Mouse (Mus musculus) CD8-positive naive resting alpha-beta T cell, adult 2 months (primary cell): ENCODE results near the gene Col4a3bp.

ENCODE experiments used
- DNase-seq, 2 experiments: peaks; one replicate each; pipeline ENCODE4 v3.0.0; 2022; ENCODE audit warnings: low read depth in 2 of 2, low spot score in 2 of 2

Gene Col4a3bp

GRCm38 (mm10) chr13:96541381-96541780 lies 1.0 kb upstream of the Col4a3bp start:
- DNase-seq = no peak

GRCm38 (mm10) chr13:96542901-96543891 lies 778 bp downstream of the Col4a3bp start:
- DNase-seq = peak in 1 of 2 experiments; percentile 57

GRCm38 (mm10) chr13:96544506-96544905 lies 2.1 kb downstream of the Col4a3bp start:
- DNase-seq = no peak

DNA sequence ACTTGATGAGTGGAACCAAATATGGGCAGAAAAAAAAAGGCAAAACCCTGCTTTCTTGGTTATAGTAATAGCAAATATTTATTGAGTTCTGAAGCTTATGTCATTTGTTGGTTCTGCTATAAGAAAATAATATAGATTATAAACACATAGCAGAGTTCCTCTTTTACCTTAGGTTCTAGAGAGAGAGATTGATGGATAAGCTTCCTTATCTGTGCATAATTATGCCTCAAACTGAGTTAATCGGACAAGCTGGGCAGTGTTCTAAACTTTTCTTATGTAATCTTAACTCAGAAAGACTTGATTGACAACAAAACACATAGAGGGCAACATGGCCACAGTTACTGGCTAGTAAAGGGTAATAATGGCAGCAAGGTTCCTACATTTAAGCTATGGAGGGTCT lies 4.8 kb downstream of the Col4a3bp start:
- no peak for DNase-seq

DNA sequence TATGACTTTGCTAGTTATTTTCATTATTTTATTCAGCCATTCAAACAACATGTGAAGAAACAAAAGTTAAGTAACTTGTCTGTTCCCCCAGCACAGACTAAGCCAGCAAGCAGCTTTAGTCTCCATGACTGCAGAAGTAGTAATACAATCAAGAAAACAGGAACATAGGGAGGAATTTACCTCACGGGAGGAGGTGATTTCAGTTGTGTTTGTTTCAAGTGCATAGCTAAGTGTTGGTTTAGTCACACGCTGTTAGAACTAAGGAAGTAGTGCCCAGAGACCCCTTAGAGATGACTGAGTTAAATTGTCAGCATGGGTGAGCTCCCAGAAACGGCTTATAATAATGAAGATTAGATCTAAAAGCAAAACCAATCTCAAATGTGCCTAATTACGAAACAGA lies 5.5 kb downstream of the Col4a3bp start:
- DNase-seq = no peak

- DNase-seq = no peak
Measured at GRCm38 (mm10) chr13:96555099-96555498, 12.7 kb downstream of the Col4a3bp start.

DNA sequence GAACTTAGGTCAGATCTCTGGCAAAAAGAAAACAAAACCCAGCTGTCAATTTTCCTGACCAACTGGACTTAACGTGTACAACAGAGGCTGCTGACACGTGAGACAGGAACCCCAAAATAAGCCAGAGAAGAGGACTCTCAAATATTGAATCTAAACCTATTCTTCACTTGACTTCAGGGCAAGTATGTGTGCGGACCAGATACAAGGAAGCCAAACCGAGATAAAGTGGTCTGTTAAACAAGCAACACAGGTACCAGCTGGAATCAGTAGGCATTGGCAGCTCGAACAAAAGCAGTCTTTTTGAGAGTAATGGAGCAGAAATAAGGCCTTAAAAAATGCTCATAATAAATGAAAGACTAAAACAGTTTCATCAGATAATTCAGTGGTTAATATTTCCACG lies 25.6 kb downstream of the Col4a3bp start:
- DNase-seq = no peak

- no peak for DNase-seq
Measured at GRCm38 (mm10) chr13:96570313-96571015, 28.0 kb downstream of the Col4a3bp start.

DNA sequence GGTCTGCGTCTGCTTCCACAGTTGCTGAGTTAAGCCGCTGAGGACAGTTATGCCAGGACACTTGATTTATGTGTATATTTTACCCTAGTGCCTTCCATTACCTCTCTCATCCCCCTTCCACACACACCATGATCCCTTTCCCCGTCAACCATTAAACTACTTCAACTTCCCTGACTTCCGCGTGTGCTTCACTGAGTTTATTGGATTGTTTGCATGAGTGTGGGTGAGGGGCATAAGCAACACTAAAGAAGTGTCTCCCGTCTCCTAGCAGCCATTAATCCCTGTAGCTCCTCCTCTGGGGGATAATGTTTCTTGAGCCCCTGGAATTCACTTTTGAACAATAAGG lies 28.6 kb downstream of the Col4a3bp start:
- DNase-seq = no peak

- DNase-seq = no peak
Measured at GRCm38 (mm10) chr13:96574170-96574569, 31.8 kb downstream of the Col4a3bp start.

DNA sequence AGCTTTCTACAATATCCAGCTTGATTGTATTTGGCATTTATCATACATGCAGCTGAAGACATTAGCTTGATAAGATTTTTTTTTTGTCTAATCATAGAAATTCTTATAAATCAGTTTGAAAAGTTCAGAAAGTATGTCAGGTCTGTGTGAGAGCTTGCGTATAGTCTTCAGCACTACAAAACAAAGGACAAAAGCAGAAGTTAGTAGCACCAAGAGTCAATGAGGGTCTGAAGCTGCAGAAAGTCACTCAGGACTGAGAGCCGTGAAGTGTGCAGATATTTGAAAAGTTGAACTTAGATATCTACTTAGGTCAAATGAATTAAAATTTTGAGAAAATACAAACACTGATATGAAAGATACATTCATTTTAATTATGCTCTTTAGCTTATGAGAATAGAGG lies 36.7 kb downstream of the Col4a3bp start:
- no peak for DNase-seq

- no peak for DNase-seq
Measured at GRCm38 (mm10) chr13:96579979-96580378, 37.6 kb downstream of the Col4a3bp start.

- DNase-seq = no peak
Measured at GRCm38 (mm10) chr13:96584201-96584600, 41.8 kb downstream of the Col4a3bp start.

- no peak for DNase-seq
Measured at GRCm38 (mm10) chr13:96586540-96586939, 44.1 kb downstream of the Col4a3bp start.

DNA sequence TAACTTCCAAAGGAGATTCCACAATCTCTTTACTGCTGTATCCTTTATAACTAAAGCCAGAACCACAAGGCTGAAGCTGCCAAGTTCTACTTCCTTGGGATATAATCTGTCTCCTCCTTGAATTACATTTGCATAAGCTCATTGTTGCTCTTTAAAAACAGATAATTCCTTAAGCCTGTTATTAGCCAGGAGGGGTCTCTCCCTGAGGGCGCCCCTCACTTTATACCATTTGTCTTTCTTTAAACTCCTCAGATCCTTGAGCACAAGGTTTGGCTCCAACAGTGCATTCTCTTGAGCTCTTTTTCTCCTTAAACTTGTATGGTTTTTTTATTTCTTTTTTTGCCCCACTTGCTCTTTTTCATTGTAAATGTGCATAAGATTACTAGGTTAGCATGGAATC lies 46.2 kb downstream of the Col4a3bp start:
- DNase-seq = no peak

- peak in 1 of 2 experiments; percentile 8 for DNase-seq
Measured at GRCm38 (mm10) chr13:96593621-96594020, 51.2 kb downstream of the Col4a3bp start.

DNA sequence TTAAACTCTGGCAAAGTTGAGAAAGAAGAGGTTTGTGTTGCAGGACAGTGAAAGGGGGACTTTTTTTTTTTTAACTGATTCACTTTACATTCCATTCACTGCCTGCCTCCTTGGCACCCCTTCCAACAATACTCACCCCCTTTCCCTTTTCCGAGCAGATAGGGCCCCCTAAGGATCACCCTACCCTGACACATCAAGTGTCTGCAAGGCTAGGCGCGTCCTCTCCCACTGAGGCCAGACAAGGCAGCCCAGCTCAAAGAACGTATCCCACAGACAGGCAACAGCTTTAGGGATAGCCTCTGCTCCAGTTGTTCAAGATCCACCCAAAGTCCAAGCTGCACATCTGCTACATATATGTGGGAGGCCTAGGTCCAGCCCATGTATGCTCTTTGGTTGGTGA lies 51.7 kb downstream of the Col4a3bp start:
- no peak for DNase-seq

DNA sequence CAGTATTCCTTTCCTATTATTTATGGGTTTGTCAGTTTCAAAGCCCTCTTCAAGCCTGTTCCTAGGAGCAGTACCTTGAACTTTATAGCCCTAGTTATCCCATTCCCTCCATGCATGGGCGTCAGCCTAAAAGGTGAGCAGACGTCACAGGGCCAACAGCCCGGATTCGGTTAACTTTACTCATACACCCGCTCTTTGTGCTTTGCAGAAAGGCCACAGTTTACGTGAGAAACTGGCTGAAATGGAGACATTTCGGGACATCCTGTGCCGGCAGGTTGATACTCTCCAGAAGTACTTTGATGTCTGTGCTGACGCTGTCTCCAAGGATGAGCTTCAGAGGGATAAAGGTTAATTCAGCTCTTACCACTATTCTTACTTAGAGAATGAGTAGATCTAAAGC lies 56.8 kb downstream of the Col4a3bp start:
- DNase-seq = no peak

DNA sequence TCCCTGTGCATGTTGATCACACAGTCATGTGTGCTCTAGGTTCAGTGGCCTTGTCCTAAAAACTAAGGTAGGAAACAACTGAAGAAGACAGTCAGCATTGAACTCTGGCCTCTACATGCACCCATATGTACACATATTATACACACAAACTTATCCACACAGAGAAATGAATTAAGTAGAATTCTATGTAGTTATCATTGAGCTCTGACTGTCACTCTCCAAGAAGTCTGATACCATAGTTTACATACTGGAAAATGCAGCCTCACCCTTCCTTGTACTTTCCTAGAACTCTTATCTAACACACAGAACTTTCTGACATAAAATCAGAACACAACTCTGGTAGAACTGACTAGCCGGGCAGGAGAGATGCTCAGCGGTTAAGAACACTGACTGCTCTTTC lies 61.8 kb downstream of the Col4a3bp start:
- no peak for DNase-seq

DNA sequence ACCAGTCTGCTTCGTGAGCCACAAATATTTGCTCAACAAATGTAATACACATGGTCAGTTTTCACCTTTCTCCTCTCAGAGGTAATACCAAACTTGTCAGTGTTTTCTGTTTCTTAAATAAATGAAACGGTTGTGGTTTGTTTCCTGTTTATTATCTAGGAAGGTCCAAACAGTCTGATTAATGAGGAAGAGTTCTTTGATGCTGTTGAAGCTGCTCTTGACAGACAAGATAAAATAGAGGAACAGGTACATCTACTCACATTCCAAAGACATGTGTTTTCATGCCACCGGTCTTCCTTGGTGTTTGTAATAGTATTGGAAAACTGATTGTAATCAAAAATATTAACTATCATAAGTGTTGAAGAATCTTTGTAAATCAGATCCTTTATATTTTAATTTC lies 72.2 kb downstream of the Col4a3bp start:
- DNase-seq = no peak

DNA sequence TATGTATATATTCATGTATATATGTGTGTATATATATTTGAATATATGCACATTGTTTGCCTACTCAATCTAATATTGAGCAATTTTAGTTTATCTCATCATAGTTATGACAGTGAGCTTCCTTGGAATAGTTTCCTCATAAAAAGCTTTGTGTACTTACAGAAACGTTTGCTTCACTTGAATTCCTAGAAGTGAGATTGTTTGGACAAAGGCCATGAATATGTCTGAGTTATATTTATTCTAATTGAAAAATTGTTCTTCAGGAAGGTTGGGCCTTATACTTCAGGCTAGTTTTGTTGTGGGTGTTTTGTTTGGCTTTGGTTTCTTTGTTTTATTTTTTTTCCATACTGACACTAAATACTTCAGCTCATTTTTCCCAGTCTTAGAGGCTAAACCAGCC lies 78.5 kb downstream of the Col4a3bp start:
- no peak for DNase-seq

GRCm38 (mm10) chr13:96630396-96630795 lies 88.0 kb downstream of the Col4a3bp start:
- DNase-seq = no peak
